In genomic region chr4:33099118-33099694, GRCm38 (mm10) we compare ENCODE assay signal across 1 mouse cellular context.
TF ChIP-seq lines count a peak whose summit lies in the region.

No protein-coding gene starts in this region.

TF ChIP-seq in CH12.LX, 34 proteins besides CTCF, POLR2A, EP300 and RAD21 (continued from another document):
- no peak for TF ChIP-seq UBTF (IDR thresholded peaks at IDR 0.05; ENCODE audit: low read depth, low read length)
- peak; percentile 35; the same call in 1 of the 2 replicates for TF ChIP-seq IRF4 (IDR thresholded peaks at IDR 0.05; ENCODE audit: low read depth, low read length)
- no peak for TF ChIP-seq NELFE (IDR thresholded peaks at IDR 0.05; ENCODE audit: low read depth, low read length)
- TF ChIP-seq E2F4 (IDR thresholded peaks at IDR 0.05; ENCODE audit: insufficient replicate concordance, low read depth, low read length): no peak
- no peak for TF ChIP-seq CHD1 (IDR thresholded peaks at IDR 0.05; ENCODE audit: low read depth, low read length)
